Mouse (Mus musculus) splenic B cell, adult 2 months (primary cell): Measurements from ENCODE around the gene Phf19.

ENCODE experiments used
- DNase-seq: peaks from one replicate; pipeline ENCODE4 v3.0.0-alpha.2; 2011; ENCODE audit warnings: low read depth, low spot score
- H3K27me3 ChIP-seq: 2 replicates; pipeline ENCODE4 v1.6.1; 2012; ENCODE audit warnings: mild to moderate bottlenecking, low read length, moderate library complexity, mixed read lengths; ENCODE audit not compliant: control insufficient read depth, poor library complexity, insufficient read depth, severe bottlenecking
- H3K36me3 ChIP-seq: 2 replicates; pipeline ENCODE4 v1.6.1; 2012; ENCODE audit warnings: mild to moderate bottlenecking, low read length, moderate library complexity, mixed read lengths; ENCODE audit not compliant: control insufficient read depth, poor library complexity, insufficient read depth, severe bottlenecking

Phf19 gene

DNA sequence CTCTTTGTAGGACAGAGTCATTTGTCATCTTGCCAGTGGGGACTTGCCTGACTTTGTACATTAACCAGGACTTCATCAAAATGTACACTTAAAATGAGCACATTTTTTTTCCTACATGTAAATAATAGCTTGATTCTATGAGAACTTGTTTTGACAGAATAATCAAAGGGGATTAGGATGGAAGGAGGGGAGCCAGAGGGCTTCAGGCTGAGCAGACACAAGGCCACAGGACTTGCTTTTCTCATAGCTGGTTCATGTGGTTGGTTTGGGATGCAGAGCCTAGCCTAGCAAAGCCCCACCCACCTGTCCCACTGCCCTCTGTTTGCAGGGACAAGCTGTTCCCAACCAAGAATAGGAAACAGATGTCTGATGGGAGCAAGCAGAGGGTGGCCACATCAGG lies 37.6 kb upstream of the Phf19 start:
- no peak for DNase-seq
- Histone ChIP-seq H3K27me3 (no peaks in the 10 kb centered on the region), H3K36me3 (peaks cover 2% of the 10 kb centered on the region; the same call in 1 of the 2 replicates)

DNA sequence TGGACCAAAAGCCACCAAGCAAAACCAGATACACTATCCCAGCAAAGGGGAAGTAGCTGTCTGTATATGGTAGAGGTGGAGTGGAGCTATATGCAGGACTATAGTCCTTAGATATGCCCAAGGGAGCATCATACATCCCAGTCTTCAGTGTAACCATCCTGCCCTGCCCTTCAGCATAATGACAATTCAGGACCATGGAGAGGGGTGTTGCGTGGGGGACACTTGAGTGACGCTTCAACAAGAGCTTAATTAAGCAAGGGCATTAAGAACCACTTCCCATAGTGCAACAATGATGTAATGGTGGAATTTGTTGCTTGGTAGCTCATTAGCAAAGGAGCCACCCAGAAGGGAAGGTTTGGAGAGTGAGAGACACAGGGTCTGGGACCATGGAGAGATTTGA lies 34.8 kb upstream of the Phf19 start:
- H3K27me3 ChIP-seq = no peaks in the 10 kb centered on the region
- peaks cover 2% of the 10 kb centered on the region; the same call in 1 of the 2 replicates for H3K36me3 ChIP-seq
- no peak for DNase-seq

DNA sequence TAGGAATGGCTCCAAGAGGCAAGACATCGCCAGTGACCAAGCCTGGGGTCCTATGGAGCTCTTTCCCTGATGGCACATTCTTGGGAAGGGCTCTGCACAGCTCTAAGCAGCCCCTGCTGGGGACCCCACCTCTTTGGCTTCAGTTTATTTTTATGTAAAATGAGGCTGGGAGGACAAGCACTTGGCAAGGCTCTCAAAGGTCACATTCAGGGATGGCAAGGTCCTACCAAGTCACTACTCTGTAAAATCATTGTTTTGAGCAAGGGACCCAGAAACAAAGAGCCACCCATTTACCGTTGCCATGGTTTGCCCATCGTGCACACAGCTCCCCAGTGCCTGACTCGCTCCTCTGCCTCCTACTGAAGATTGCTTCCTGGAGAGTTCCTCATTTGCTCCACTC lies 32.2 kb upstream of the Phf19 start:
- Histone ChIP-seq H3K36me3 (no peaks in the 10 kb centered on the region), H3K27me3 (no peaks in the 10 kb centered on the region)
- no peak for DNase-seq

DNA sequence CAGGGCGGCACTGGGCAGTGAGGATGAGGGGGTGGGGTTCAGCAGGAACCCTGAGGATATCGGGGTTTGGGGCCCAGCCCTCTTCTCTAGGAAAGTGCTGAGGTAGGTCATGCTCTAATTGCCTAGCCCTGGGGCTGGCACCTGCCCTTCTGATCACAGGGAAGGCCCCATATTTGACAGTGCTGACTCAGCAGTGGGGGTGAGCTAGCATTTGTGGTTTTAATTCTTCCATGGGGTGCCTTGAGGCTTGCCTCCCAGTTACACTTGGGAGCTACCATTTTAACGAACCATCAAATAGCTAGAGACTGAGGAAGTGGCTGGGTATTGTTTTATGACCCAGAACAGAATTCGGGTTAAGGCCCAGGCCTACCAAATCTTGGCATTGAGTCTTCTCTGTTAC lies 31.8 kb upstream of the Phf19 start:
- no peaks in the 10 kb centered on the region for H3K36me3 ChIP-seq
- no peak for DNase-seq
- H3K27me3 ChIP-seq = no peaks in the 10 kb centered on the region

DNA sequence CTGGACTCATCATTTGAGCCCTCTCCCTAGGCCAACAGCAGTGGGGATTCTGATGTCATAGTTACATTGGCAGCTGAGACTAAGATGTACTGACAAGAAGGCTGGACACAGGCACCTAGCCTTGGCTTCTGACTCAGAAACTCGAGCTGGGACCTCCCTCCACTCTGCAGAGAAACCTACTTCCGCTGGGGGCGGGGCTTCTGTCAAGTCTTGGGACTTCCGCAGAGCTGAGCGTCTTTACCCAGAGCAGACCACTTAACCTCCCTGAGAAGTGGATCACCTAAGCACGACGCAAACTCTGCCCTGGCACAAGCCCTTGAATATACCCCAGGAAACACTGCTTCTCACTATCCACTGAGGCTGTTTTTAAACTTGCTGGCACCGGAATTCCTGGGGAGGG lies 30.9 kb upstream of the Phf19 start:
- DNase-seq = peak; percentile 86
- H3K27me3 ChIP-seq = no peaks in the 10 kb centered on the region

DNA sequence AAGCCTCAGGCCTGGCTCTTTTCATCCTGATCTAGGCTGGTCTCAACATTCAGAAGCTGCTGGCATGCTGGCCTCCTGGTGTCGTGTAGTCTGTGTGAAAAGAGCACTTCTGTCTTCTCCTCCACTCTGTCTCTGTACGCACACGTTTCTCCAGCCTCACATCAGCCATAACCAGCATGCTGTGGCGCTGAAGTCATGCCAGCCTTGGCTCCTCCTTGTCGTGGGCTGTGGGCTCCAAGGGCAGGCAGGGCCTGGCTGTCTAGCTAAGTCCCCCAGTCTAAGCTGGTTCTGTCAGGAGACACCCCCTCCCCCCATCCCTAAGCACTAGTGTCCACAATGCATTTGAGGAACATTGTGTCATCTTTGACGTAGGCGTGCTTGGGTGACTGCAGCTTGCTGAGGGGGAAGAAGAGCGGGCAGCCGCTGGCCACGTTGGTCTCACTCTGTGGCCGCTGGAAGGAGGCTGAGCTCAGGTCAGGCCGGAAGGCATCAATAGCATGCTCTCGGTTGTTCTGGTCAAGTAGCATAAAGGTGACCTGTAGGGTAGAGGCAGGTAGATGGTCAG lies 29.8 kb upstream of the Phf19 start:
- no peaks in the 10 kb centered on the region for H3K36me3 ChIP-seq
- DNase-seq = peak; percentile 47
- no peaks in the 10 kb centered on the region for H3K27me3 ChIP-seq

More for the DNA sequence above, 30.9 kb upstream of the Phf19 start:
- H3K36me3 ChIP-seq = no peaks in the 10 kb centered on the region

DNA sequence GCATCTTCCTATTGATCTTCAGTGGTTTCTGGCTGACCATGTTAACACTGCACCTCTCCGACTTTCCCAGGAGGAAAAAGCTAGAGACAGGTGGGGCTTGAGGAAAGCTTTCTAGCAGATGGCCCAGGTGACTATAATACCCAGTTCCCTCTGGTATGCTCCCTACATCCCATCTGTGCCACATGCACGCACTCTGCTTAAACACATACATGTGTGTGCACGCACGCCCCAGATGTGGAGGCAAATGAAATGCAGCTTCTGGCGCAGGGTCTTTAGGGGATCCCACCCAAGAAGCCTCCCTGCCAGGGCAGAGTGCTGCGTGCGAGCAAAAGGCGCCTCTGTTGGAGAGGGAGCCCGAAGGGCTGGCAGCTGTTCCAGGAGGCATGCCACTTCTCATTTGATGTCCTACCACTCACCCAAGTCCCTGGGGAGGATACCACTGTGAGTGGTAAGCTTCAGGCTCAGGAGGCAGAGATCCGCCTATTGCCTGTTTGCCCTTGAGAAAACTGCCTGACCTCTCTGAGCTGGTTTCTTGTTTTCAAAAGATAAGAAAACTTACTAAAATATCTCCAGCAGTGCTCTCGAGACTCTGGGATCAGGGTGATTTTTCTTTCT lies 27.3 kb upstream of the Phf19 start:
- Histone ChIP-seq H3K36me3 (no peaks in the 10 kb centered on the region), H3K27me3 (no peaks in the 10 kb centered on the region)
- DNase-seq = peak; percentile 80

DNA sequence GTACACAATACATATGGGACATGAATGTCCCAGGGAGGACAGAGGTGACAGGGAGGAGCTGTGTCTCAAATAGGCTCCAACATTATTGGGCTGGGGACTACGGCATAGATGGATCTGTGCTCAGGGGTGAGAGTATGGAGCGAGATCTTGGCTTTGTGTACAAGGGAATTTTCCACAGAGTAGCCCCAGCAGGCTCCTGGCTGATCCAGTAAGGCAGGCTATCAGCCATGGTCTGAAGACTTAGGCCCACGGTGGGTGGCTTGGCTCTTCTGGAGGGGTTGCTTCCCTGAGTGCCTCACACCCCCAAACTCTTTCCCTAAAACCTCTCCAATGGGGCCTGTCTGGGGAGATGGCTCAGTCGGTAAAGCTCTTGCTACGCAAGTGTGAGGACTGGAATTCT lies 26.4 kb upstream of the Phf19 start:
- no peak for DNase-seq
- H3K36me3 ChIP-seq = no peaks in the 10 kb centered on the region
- H3K27me3 ChIP-seq = no peaks in the 10 kb centered on the region

DNA sequence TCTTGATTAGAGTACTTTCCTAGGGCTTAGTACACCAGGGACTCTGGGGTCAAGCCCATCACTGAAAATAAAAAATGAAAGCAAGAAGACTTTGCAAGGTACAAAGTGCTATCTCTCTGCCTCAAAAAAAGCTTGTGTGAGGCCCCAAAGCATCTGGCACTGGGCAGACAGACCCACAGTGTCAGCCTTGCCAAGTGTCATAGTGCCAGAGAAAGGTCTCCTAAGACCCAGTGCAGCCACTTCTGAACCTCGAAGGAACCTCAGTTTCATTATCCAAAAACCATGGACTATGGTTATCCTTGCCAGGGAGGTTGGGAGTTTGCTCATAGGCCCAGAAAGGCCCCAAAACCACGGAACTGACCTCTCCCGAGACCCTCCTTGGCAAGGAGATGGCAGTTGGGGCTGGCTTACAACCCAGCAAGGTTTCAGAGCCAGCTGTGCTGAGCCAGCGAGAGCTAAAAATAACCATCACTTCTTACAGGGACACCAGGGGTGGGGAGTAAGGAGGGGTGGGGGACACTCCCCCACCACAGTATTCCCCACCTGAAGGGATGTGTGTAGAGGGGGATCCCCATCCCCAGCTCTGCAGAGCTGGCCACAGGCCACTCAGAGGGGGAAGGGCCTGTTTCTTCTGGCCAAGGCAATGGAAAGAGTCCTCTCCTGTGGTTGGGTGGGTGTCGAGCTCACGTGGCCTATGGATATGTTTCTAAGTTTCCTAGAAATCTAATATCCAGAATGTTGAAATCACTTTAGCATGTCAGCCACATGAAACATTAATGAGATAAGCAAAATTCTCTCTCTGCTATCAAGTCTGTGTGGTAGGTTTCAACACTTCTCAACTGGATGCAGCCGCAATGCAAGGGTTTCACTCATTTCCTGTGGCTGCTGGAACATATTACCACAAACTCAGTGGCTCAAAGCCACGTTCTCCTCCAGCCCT lies 24.7 kb upstream of the Phf19 start:
- DNase-seq = peak; percentile 34
- H3K36me3 ChIP-seq = no peaks in the 10 kb centered on the region
- H3K27me3 ChIP-seq = no peaks in the 10 kb centered on the region

DNA sequence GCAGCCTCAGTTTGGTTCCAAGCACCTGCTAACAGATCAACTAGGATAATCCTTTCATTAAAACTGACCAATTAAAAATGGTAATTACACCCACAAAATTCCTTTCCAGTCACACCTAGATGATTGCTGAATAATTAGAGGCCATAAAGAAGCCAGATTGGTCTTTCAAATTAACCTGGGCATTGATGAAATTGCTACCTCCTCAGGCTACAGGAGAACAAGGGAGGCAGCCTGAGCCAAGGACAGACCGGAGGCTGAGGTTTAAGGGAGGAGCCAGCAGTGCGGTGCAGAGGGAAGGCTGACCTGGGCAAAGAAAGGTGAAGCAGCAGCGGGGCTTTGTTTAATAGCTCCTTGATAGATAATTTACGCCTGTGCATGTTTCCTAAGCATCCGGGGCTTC lies 23.6 kb upstream of the Phf19 start:
- no peak for DNase-seq
- no peaks in the 10 kb centered on the region for H3K36me3 ChIP-seq
- H3K27me3 ChIP-seq = no peaks in the 10 kb centered on the region

DNA sequence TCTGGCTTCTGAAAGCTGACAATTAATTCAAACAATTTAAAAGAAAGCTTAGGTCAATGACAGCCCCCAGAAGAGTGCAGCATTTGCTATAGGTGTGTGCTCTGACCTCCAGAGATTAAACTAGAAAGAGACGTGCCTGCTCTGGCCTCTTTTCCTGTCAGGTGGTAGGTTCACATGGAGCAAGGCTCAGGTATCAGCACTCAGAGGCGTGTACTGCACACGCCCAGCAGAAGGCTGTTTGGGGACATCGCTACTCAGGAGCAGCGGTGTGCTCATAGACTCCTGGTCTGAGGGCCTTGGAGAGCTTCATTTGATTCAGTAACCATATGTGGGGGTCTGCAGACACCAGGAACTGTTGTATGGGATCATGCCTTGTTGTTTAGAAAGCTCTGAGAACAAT lies 13.5 kb upstream of the Phf19 start:
- H3K36me3 ChIP-seq = no peaks in the 10 kb centered on the region

DNA sequence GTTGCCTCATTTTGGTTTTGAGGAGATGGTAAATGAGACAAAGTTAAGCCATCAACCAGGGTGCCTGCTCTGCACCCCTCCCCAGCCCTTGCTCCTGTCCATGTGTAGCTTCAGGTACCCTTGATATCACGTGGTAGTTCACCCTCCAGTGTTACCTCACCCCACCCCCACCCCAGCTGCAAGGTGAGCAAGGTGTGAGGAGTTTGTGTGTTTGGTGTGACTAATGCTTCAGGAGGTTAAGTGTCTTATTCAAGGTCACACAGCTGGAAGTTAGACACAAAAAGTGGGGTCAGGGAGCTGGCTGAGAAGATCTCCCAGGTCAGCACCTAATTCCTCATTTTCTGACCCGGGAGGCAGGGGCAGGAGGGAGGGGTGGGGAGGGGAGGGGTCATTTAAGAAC lies 8.9 kb upstream of the Phf19 start:
- Histone ChIP-seq H3K27me3 (no peaks in the 10 kb centered on the region), H3K36me3 (no peaks in the 10 kb centered on the region)
- no peak for DNase-seq

More for the DNA sequence above, 13.5 kb upstream of the Phf19 start:
- H3K27me3 ChIP-seq = no peaks in the 10 kb centered on the region
- DNase-seq = no peak

DNA sequence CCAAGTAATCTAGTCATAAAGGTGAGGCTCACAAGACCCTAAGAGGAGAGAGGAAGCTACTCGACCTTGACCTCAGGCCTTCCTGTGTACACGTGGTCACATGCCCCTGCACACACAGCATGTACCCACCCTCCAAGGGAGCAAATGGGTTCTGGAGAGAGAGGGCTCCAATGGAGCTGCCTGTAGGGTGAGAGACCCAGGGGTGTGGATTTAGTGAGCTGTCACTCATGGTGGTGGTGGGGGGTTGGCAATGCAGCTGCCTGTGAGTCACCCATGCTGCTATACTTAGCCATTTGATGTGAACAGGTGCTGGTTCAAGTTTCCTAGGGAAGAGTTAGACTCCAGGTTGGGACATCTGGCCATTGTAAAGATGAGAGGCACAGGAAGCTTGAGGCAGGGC lies 6.3 kb upstream of the Phf19 start:
- no peaks in the 10 kb centered on the region for H3K36me3 ChIP-seq
- H3K27me3 ChIP-seq = no peaks in the 10 kb centered on the region
- peak; percentile 39 for DNase-seq

DNA sequence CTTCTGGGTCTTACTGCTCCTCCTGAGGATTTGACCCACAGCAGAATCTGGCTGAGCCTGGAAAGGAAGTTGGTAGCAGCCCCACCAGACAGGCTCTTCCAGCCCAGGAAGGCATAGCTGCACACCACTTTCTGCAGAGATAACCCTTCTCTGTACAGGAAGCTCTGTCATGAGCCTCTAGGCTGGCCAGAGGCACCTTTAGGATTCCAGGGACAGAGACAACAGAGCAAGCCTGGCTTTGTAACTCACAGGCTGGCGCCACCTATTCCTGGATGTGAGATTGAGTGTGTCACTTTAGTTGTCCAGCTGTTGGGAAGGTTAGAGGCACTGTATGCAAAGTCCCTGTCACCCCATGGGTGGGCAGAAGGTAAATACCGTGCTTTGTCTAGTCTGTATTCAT lies 1.3 kb upstream of the Phf19 start:
- no peaks in the 10 kb centered on the region for H3K27me3 ChIP-seq
- no peaks in the 10 kb centered on the region for H3K36me3 ChIP-seq
- DNase-seq = no peak

DNA sequence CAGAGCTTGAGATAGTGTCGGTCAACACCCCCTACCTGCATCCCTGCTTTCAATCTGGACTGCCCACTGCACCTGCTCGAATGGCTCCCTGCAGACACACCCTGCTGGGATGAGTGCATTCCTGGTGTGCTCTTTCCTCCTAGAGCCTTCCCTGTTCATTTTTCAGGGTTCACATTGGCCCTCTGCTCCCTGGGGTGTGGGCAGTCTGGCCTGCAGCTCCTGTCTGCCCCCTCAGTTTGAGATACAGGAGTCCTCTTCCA lies 927 bp upstream of the Phf19 start:
- H3K36me3 ChIP-seq = no peaks in the 10 kb centered on the region
- no peaks in the 10 kb centered on the region for H3K27me3 ChIP-seq
- DNase-seq = no peak
